Mouse (Mus musculus) testis, adult 2 months (tissue): Measurements from ENCODE around the gene Daam1. TPM values are rescaled to one million over a fixed set of nuclear protein-coding genes. Genes with fewer than 3 reads are reported as not detected.

Source experiments
- H3K27ac ChIP-seq: fragments of 200-500 bp; 2 replicates; pipeline ENCODE4 v1.5.1; 2012; ENCODE audit warnings: low read depth, low read length; ENCODE audit not compliant: control insufficient read depth, insufficient read depth
- H3K27me3 ChIP-seq: fragments of 200-500 bp; 2 replicates; pipeline ENCODE4 v1.6.1; 2012; ENCODE audit warnings: mild to moderate bottlenecking, low read length, moderate library complexity; ENCODE audit not compliant: control insufficient read depth, insufficient read depth
- H3K36me3 ChIP-seq: fragments of 200-500 bp; 2 replicates; pipeline ENCODE4 v1.6.1; 2012; ENCODE audit warnings: mild to moderate bottlenecking, low read length; ENCODE audit not compliant: control insufficient read depth, insufficient read depth
- H3K4me1 ChIP-seq: fragments of 200-500 bp; 2 replicates; pipeline ENCODE4 v1.6.1; 2012; ENCODE audit warnings: low read length; ENCODE audit not compliant: control insufficient read depth, insufficient read depth
- H3K4me3 ChIP-seq: fragments of 200-500 bp; 2 replicates; pipeline ENCODE4 v1.5.1; 2012; ENCODE audit warnings: low read depth, mild to moderate bottlenecking, low read length, moderate library complexity, mixed read lengths; ENCODE audit not compliant: control insufficient read depth
- CTCF ChIP-seq: fragments of 200-500 bp; IDR thresholded peaks from 2 replicates; pipeline ENCODE4 v1.5.1; 2012; ENCODE audit warnings: low read depth, mild to moderate bottlenecking, inconsistent platforms, low read length, moderate library complexity; ENCODE audit not compliant: control insufficient read depth, insufficient read depth, insufficient replicate concordance
- POLR2A ChIP-seq: fragments of 200-500 bp; IDR thresholded peaks from 2 replicates; pipeline ENCODE4 v1.6.1; 2012; ENCODE audit warnings: low read depth, mild to moderate bottlenecking, inconsistent platforms, low read length, moderate library complexity; ENCODE audit not compliant: control insufficient read depth
- polyA plus RNA-seq: library from polyadenylated mRNA; depleted of rRNA; stranded (reverse); fragments of >200 nt; gene quantifications from 2 replicates; pipeline ENCODE4 v1.2.3, GENCODE M21; 2012

The Daam1 gene
- polyA plus RNA-seq, 1 experiment: 6.6 TPM

DNA sequence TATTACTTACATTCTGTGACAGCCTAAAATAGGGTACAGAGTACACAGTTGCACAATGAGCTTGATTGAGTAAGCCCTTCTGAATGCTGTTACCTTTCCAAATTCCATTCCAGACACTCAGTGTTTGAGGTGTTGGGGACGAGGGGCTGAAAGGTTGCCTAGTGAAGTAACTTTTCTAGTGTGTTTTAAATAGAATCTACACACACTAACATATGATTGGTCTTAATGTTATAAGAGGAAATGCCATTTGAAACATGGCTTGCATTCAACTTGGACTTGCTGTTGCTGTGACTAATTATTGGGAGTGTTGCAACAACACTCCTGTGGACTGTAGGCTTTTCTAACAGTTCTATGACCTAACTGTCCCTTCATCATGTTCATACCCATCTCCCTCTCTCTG, 105.8 kb downstream of the Daam1 start:
- no peak for TF ChIP-seq POLR2A
- TF ChIP-seq CTCF: no peak
- no peaks in the 10 kb centered on the region for H3K27me3 ChIP-seq
- no peak overlapping the region for H3K4me3 ChIP-seq
- H3K36me3 ChIP-seq: no peaks in the 10 kb centered on the region
- no peak overlapping the region for H3K27ac ChIP-seq
- peaks cover 2% of the 10 kb centered on the region for H3K4me1 ChIP-seq

GRCm38 (mm10) chr12:71938513-71938912, 107.6 kb downstream of the Daam1 start:
- no peaks in the 10 kb centered on the region for H3K36me3 ChIP-seq
- H3K4me3 ChIP-seq: no peak overlapping the region
- H3K4me1 ChIP-seq: peaks cover 2% of the 10 kb centered on the region
- H3K27me3 ChIP-seq: no peaks in the 10 kb centered on the region
- TF ChIP-seq POLR2A: no peak
- TF ChIP-seq CTCF: no peak
- no peak overlapping the region for H3K27ac ChIP-seq

GRCm38 (mm10) chr12:71941290-71941689, 110.4 kb downstream of the Daam1 start:
- H3K27ac ChIP-seq: no peak overlapping the region
- no peaks in the 10 kb centered on the region for H3K4me1 ChIP-seq
- TF ChIP-seq CTCF (no peak), POLR2A (no peak)
- no peaks in the 10 kb centered on the region; the same call in 1 of the 2 replicates for H3K36me3 ChIP-seq
- no peak overlapping the region for H3K4me3 ChIP-seq
- H3K27me3 ChIP-seq: no peaks in the 10 kb centered on the region

GRCm38 (mm10) chr12:71943112-71943511, 112.2 kb downstream of the Daam1 start:
- H3K4me3 ChIP-seq: no peak overlapping the region
- TF ChIP-seq POLR2A (no peak), CTCF (no peak)
- H3K27ac ChIP-seq: no peak overlapping the region
- H3K36me3 ChIP-seq: no peaks in the 10 kb centered on the region; the same call in 1 of the 2 replicates
- H3K4me1 ChIP-seq: no peaks in the 10 kb centered on the region
- H3K27me3 ChIP-seq: no peaks in the 10 kb centered on the region

DNA sequence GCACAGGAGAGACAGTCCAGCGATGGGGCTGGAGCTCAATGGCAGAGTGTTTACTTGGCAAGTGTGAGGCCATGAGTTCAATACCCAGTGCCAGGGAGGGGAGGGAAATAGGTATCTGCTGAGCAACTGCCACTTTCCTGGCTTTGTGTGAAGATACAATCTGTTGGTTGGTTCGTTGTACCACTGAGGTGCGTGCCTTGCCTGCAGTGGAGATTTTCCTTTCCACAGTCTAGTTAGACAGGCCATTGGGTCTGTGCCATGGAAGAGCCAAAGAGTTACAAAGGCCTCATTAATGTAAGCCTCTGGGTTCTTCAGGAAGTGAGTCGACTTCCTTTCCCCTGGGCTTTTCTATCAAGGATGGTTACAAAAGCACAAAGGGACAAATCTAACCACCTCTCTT, 112.8 kb downstream of the Daam1 start:
- TF ChIP-seq CTCF (no peak), POLR2A (no peak)
- H3K36me3 ChIP-seq: no peaks in the 10 kb centered on the region; the same call in 1 of the 2 replicates
- no peaks in the 10 kb centered on the region for H3K27me3 ChIP-seq
- H3K4me3 ChIP-seq: no peak overlapping the region
- H3K4me1 ChIP-seq: no peaks in the 10 kb centered on the region
- H3K27ac ChIP-seq: no peak overlapping the region

GRCm38 (mm10) chr12:71945844-71946243, 115.0 kb downstream of the Daam1 start:
- Histone ChIP-seq H3K36me3 (no peaks in the 10 kb centered on the region; the same call in 1 of the 2 replicates), H3K4me1 (no peaks in the 10 kb centered on the region), H3K27me3 (no peaks in the 10 kb centered on the region), H3K27ac (no peak overlapping the region), H3K4me3 (no peak overlapping the region)
- TF ChIP-seq CTCF (no peak), POLR2A (no peak)

DNA sequence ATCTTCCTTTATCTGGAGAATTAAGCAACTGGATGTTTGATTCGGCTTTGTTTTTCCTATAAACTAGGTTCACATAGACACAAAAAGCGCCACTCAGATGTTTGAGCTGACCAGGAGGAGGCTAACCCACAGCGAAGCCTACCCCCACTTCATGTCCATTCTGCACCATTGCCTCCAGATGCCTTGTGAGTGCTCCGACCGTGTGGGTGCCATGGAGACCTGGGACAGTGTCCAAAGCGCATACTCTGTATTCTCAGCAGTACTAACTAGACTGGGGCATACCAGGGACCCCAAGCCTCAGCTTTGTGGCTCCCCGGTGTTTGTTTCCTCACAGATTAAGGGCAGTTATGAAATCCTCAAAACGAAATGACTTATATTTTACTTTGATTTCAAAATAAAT, 115.6 kb downstream of the Daam1 start:
- TF ChIP-seq POLR2A (no peak), CTCF (no peak)
- Histone ChIP-seq H3K4me1 (no peaks in the 10 kb centered on the region), H3K36me3 (no peaks in the 10 kb centered on the region; the same call in 1 of the 2 replicates), H3K4me3 (no peak overlapping the region), H3K27ac (no peak overlapping the region), H3K27me3 (no peaks in the 10 kb centered on the region)

DNA sequence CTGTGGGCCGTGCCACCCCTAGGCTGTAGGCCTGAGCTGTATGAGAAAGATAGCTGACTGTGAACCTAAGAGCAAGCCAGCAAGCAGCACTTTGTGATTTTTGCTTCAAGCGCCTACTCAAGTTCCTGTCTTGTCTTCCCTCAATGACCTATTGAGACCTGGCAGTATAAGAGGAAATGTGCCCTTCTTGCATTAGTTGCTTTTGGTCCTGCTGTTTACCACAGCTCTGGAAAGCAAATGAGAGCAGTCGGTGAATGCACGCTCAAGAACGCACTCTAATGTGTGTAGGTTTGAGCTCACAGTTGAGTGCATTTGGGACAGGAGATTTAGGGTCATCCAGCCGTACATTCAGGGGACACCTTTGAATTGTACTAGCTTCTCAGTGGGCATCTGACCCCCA, 118.1 kb downstream of the Daam1 start:
- Histone ChIP-seq H3K36me3 (no peaks in the 10 kb centered on the region; the same call in 1 of the 2 replicates), H3K27ac (no peak overlapping the region)
- TF ChIP-seq CTCF: no peak
- TF ChIP-seq POLR2A: no peak

More for the DNA sequence above, 118.1 kb downstream of the Daam1 start:
- H3K4me1 ChIP-seq: no peaks in the 10 kb centered on the region
- no peak overlapping the region for H3K4me3 ChIP-seq
- H3K27me3 ChIP-seq: no peaks in the 10 kb centered on the region
